Mouse (Mus musculus) heart, adult 2 months (tissue): ENCODE data around the gene Col2a1.

Experiments used
- CTCF ChIP-seq: fragments of 200-600 bp; IDR thresholded peaks from 2 replicates; pipeline ENCODE4 v1.8.1; 2022; ENCODE audit warnings: antibody characterized with exemption, mild to moderate bottlenecking, moderate library complexity
- EP300 ChIP-seq: fragments of 200-500 bp; IDR thresholded peaks from 2 replicates; pipeline ENCODE4 v1.6.1; 2011; ENCODE audit warnings: low read depth, low read length, control low read depth; ENCODE audit not compliant: insufficient read depth
- POLR2A ChIP-seq: fragments of 200-500 bp; IDR thresholded peaks from 2 replicates; pipeline ENCODE4 v1.6.1; 2011; ENCODE audit warnings: mild to moderate bottlenecking, low read depth, low read length, control low read depth; ENCODE audit not compliant: insufficient read depth

- TF ChIP-seq CTCF (no peak), POLR2A (no peak), EP300 (no peak)
Measured at GRCm38 (mm10) chr15:97964836-97965187, 39.7 kb downstream of the Col2a1 start.
